In the genomic region with DNA sequence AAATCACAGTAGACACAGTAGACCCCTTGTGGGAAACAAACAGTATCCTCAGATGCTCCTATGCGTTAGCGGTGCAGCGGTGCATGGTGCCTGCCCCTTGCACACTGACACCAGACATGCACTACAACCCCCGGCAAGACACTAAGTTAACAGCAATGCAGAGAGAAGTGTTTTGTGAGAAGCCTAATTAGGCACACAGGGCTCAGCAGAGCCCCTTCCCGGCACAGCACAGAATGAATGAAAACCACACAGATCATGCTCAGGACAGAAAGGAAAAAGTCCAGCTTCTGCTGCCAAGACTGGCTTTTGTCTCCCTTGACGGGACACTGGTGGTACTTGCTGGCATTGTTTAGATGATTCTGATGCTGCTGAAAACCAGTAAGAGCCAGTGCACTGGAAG, we compare ENCODE assay signal across 14 mouse cellular contexts.
DNase-seq lines count a peak whose midpoint lies in the region; ATAC-seq and TF ChIP-seq lines count a peak whose summit lies in the region.
"Had no signal": no experiment of that assay in that cellular context is flagged by ENCODE, and none has a peak within 500 bp of the region (broad histone marks: within the 10 kb centered on the region; RNA-seq: fewer than 3 reads in every experiment).

No protein-coding gene starts in this region.

- peaks cover 4% of the 10 kb centered on the region; the same call in 1 of the 2 replicates for H3K4me1 ChIP-seq in forebrain, embryonic 11.5 days (replicated peaks; ENCODE audit: control insufficient read depth, insufficient read depth, low read length)
- H3K4me1 ChIP-seq in hindbrain, embryonic 13.5 days (replicated peaks) = peaks cover 21% of the 10 kb centered on the region
- H3K4me1 ChIP-seq in neural tube, embryonic 14.5 days (ENCODE audit: control insufficient read depth, insufficient read depth, low read length) = no peaks in the 10 kb centered on the region
- H3K4me1 ChIP-seq in kidney, embryonic 15.5 days = no peaks in the 10 kb centered on the region
- H3K4me1 ChIP-seq: limb, embryonic 12.5 days had no signal

- H3K4me2 ChIP-seq in forebrain, embryonic 11.5 days (ENCODE audit: low read depth, low read length, severe bottlenecking) = no peak overlapping the region
- no peak overlapping the region for H3K4me2 ChIP-seq in hindbrain, embryonic 13.5 days
- H3K4me2 ChIP-seq in neural tube, embryonic 14.5 days (ENCODE audit: low read depth, low read length) = no peak overlapping the region
- H3K4me2 ChIP-seq in kidney, embryonic 15.5 days = no peak overlapping the region
- H3K4me2 ChIP-seq: limb, embryonic 12.5 days had no signal

- no peak for DNase-seq in layer of hippocampus, adult 2 months (ENCODE audit: low spot score in 2 of 2)
- DNase-seq in layer of hippocampus, postnatal 36 days = no peak
- peak; percentile 55 for DNase-seq in forebrain, embryonic 11.5 days (ENCODE audit: low spot score)
- DNase-seq in thymus, postnatal 4 days = no peak
- DNase-seq: adrenal gland, postnatal 25 days; cerebellum, postnatal 36 days; kidney, postnatal 36 days; lung, postnatal 4 days had no signal

- 0 out of 2 replicates have a peak, but pooled peaks have one; percentile 30 for ATAC-seq in forebrain, embryonic 11.5 days (replicated peaks; ENCODE audit: low FRiP score)
- ATAC-seq in hindbrain, embryonic 13.5 days (ENCODE audit: low FRiP score) = peak; percentile 40
- 0 out of 2 replicates have a peak, but pooled peaks have one; percentile 15 for ATAC-seq in neural tube, embryonic 14.5 days (ENCODE audit: low read depth)
- no peak for ATAC-seq in inflammation-experienced regulatory T-cells, adult 6 months
- no peak; the same call in 1 of the 2 replicates for ATAC-seq in kidney, embryonic 15.5 days (replicated peaks; ENCODE audit: low FRiP score)
- ATAC-seq: intestine, postnatal 0 days had no signal

- no peaks in the 10 kb centered on the region for H3K36me3 ChIP-seq in forebrain, embryonic 11.5 days (ENCODE audit: control insufficient read depth, insufficient read depth, low read length)
- peaks cover 37% of the 10 kb centered on the region for H3K36me3 ChIP-seq in hindbrain, embryonic 13.5 days
- peaks cover 19% of the 10 kb centered on the region for H3K36me3 ChIP-seq in neural tube, embryonic 14.5 days (ENCODE audit: control insufficient read depth, insufficient read depth, low read length)
- peaks cover 46% of the 10 kb centered on the region for H3K36me3 ChIP-seq in kidney, embryonic 15.5 days

- H3K27ac ChIP-seq in layer of hippocampus, adult 2 months = peak overlapping the region; percentile 43; the same call in 1 of the 2 replicates
- H3K27ac ChIP-seq in forebrain, embryonic 11.5 days (ENCODE audit: low read depth, low read length) = peak overlapping the region; percentile 50; the same call in 1 of the 2 replicates
- H3K27ac ChIP-seq in hindbrain, embryonic 13.5 days = peak overlapping the region; percentile 41
- H3K27ac ChIP-seq in neural tube, embryonic 14.5 days (ENCODE audit: low read depth, low read length) = no peak overlapping the region
- H3K27ac ChIP-seq in kidney, embryonic 15.5 days = no peak overlapping the region
- H3K27ac ChIP-seq: limb, embryonic 12.5 days had no signal

- H3K4me3 ChIP-seq in layer of hippocampus, adult 2 months = no peak overlapping the region
- H3K4me3 ChIP-seq in forebrain, embryonic 11.5 days (ENCODE audit: low read depth, low read length) = no peak overlapping the region
- H3K4me3 ChIP-seq in hindbrain, embryonic 13.5 days = no peak overlapping the region
- H3K4me3 ChIP-seq in neural tube, embryonic 14.5 days (ENCODE audit: low read depth, low read length) = no peak overlapping the region
- H3K4me3 ChIP-seq in kidney, embryonic 15.5 days (replicated peaks) = no peak overlapping the region
- H3K4me3 ChIP-seq: limb, embryonic 12.5 days had no signal

- no peaks in the 10 kb centered on the region for H3K9me3 ChIP-seq in forebrain, embryonic 11.5 days (ENCODE audit: control insufficient read depth, low read length)
- H3K9me3 ChIP-seq in hindbrain, embryonic 13.5 days = no peaks in the 10 kb centered on the region
- no peaks in the 10 kb centered on the region for H3K9me3 ChIP-seq in neural tube, embryonic 14.5 days (ENCODE audit: control insufficient read depth, low read length)
- no peaks in the 10 kb centered on the region for H3K9me3 ChIP-seq in kidney, embryonic 15.5 days (replicated peaks)
- H3K9me3 ChIP-seq: limb, embryonic 12.5 days had no signal

- H3K9ac ChIP-seq in forebrain, embryonic 11.5 days (ENCODE audit: low read length) = no peak overlapping the region
- H3K9ac ChIP-seq in hindbrain, embryonic 13.5 days = no peak overlapping the region
- no peak overlapping the region for H3K9ac ChIP-seq in neural tube, embryonic 14.5 days (replicated peaks; ENCODE audit: low read depth, low read length)
- H3K9ac ChIP-seq in kidney, embryonic 15.5 days = no peak overlapping the region
- H3K9ac ChIP-seq: limb, embryonic 12.5 days had no signal

- TF ChIP-seq CTCF in layer of hippocampus, adult 2 months (conservative IDR thresholded peaks at IDR 0.05) = no peak

- no peaks in the 10 kb centered on the region for H3K27me3 ChIP-seq in forebrain, embryonic 11.5 days (ENCODE audit: control insufficient read depth, insufficient read depth, low read length)
- no peaks in the 10 kb centered on the region for H3K27me3 ChIP-seq in hindbrain, embryonic 13.5 days
- no peaks in the 10 kb centered on the region for H3K27me3 ChIP-seq in neural tube, embryonic 14.5 days (ENCODE audit: control insufficient read depth, insufficient read depth, low read length)
- H3K27me3 ChIP-seq in kidney, embryonic 15.5 days = no peaks in the 10 kb centered on the region
- H3K27me3 ChIP-seq: limb, embryonic 12.5 days had no signal

- WGBS in forebrain, embryonic 11.5 days = 48% methylated on average over 6 of the region's 6 CpGs
- WGBS in hindbrain, embryonic 13.5 days = 52% methylated on average over 6 of the region's 6 CpGs
- WGBS in neural tube, embryonic 14.5 days = 54% methylated on average over 6 of the region's 6 CpGs
- WGBS in kidney, embryonic 15.5 days = 67% methylated on average over 6 of the region's 6 CpGs

Comparison
In these comparisons a context has a peak if more than half of its experiments do, and no peak if none do; other contexts are left out.
1. H3K27ac ChIP-seq: peak in layer of hippocampus, adult 2 months (single experiment), forebrain, embryonic 11.5 days (single experiment) and hindbrain, embryonic 13.5 days (single experiment); none in neural tube, embryonic 14.5 days (single experiment) and kidney, embryonic 15.5 days (single experiment).
2. ATAC-seq: peak in forebrain, embryonic 11.5 days (single experiment), hindbrain, embryonic 13.5 days (single experiment) and neural tube, embryonic 14.5 days (single experiment); none in inflammation-experienced regulatory T-cells, adult 6 months (single experiment) and kidney, embryonic 15.5 days (single experiment).